Mouse (Mus musculus) forebrain, embryonic 10.5 days (tissue): ENCODE data around the gene E2f1. TPM values are rescaled to one million over a fixed set of nuclear protein-coding genes. Genes with fewer than 3 reads are reported as not detected.

Source experiments
- DNase-seq: peaks from one replicate; pipeline ENCODE4 v3.0.0-alpha.2; 2017; ENCODE audit warnings: low spot score; ENCODE audit errors: extremely low spot score
- H3K27ac ChIP-seq: fragments of 300-500 bp; sonication (generic); 2 replicates; pipeline ENCODE4 v1.5.1; 2016; ENCODE audit warnings: mild to moderate bottlenecking
- H3K27me3 ChIP-seq: fragments of 300-500 bp; sonication (generic); 2 replicates; pipeline ENCODE4 v1.6.1; 2016; ENCODE audit warnings: mild to moderate bottlenecking; ENCODE audit not compliant: poor library complexity, severe bottlenecking
- H3K36me3 ChIP-seq: fragments of 300-500 bp; sonication (generic); replicated peaks from 2 replicates; pipeline ENCODE4 v1.6.1; 2016; ENCODE audit warnings: mild to moderate bottlenecking, moderate library complexity
- H3K4me1 ChIP-seq: fragments of 300-500 bp; sonication (generic); 2 replicates; pipeline ENCODE4 v1.6.1; 2016
- H3K4me3 ChIP-seq: fragments of 300-500 bp; sonication (generic); 2 replicates; pipeline ENCODE4 v1.5.1; 2016; ENCODE audit warnings: mild to moderate bottlenecking, moderate library complexity
- H3K9me3 ChIP-seq: fragments of 300-500 bp; sonication (generic); 2 replicates; pipeline ENCODE4 v1.6.1; 2016; ENCODE audit warnings: mild to moderate bottlenecking, moderate library complexity
- WGBS: fragments of 180-500 bp; shearing (Covaris S2); methylation state at CpG from one replicate; pipeline ENCODE4 v1.1.7; 2016; 5-methylcytosine and 5-hydroxymethylcytosine counted together
- polyA plus RNA-seq: library from polyadenylated mRNA; unstranded; fragments of >200 nt; fragmentation: Nextera tagmentation; extraction: Ambion mirVana; gene quantifications from 2 replicates; pipeline ENCODE4 v1.2.1, GENCODE M21; 2016

The E2f1 gene
- polyA plus RNA-seq, 1 experiment from 2014 or later, result 28.6 TPM

DNA sequence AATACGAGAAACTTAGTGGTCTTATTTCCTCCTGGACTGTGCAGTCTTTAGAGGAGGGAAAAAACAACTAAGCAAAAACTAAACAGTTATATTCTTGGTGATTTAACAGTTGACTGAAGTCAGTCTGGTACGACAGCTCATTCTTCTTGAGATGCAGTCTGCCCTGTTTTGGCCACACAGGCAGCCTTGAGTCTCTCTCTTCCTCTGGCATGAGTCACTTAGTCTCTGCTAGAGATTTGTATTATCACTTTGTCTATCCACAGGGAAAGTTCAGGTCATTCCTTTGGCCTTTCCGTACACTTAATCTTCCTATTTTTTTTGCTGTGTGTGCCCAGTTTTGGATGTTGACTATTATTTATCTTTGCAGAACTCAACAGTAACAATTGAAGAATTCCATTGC is 59.6 kb downstream of the E2f1 start:
- no peak overlapping the region for H3K4me3 ChIP-seq
- no peak for DNase-seq
- H3K27me3 ChIP-seq, result no peaks in the 10 kb centered on the region
- WGBS, result 92% methylated on average over 3 of the region's 3 CpGs
- H3K9me3 ChIP-seq, result no peaks in the 10 kb centered on the region
- H3K36me3 ChIP-seq, result peaks cover 80% of the 10 kb centered on the region
- no peaks in the 10 kb centered on the region for H3K4me1 ChIP-seq
- H3K27ac ChIP-seq, result no peak overlapping the region

Other genes starting within 250 kb of the E2f1 start
- gene Cdk5rap1, start 196.9 kb downstream of the E2f1 start, polyA plus RNA-seq, result 13.0 and 14.9 TPM in 2 replicates
- gene Snta1, start 161.8 kb downstream of the E2f1 start, polyA plus RNA-seq, result 2.5 TPM in 2 replicates
- gene Cbfa2t2, start 133.4 kb downstream of the E2f1 start, polyA plus RNA-seq, result 57.4 and 59.3 TPM in 2 replicates
- gene 1700003F12Rik, start 22.8 kb downstream of the E2f1 start, polyA plus RNA-seq, result 4.2 and 4.7 TPM in 2 replicates
- gene Actl10, start 18.1 kb downstream of the E2f1 start, polyA plus RNA-seq, result 0.43 and 0.55 TPM in 2 replicates
- 3.6 and 3.9 TPM in 2 replicates for gene Necab3, start 11.0 kb downstream of the E2f1 start, polyA plus RNA-seq
- 9.3 and 12.4 TPM in 2 replicates for gene Pxmp4, start 33.8 kb upstream of the E2f1 start, polyA plus RNA-seq
- 0.93 and 1.2 TPM in 2 replicates for gene Zfp341, start 43.4 kb upstream of the E2f1 start, polyA plus RNA-seq
- gene 4930519P11Rik, start 43.5 kb upstream of the E2f1 start, polyA plus RNA-seq, result 0.34 and 0.53 TPM in 2 replicates
- gene Chmp4b, start 81.8 kb upstream of the E2f1 start, polyA plus RNA-seq, result 12.9 and 13.4 TPM in 2 replicates
- gene Gm14214, start 200.1 kb upstream of the E2f1 start, polyA plus RNA-seq, result not detected in 2 replicates
- 45.6 and 56.1 TPM in 2 replicates for gene Raly, start 221.2 kb upstream of the E2f1 start, polyA plus RNA-seq
- gene a, start 221.5 kb upstream of the E2f1 start, polyA plus RNA-seq, result 1.3 and 2.0 TPM in 2 replicates